Mouse (Mus musculus): ENCODE results near the gene Lrtm1. TPM values are rescaled to one million over a fixed set of nuclear protein-coding genes. Genes with fewer than 3 reads are reported as not detected.

Lrtm1 gene
- polyA plus RNA-seq, 2 experiments from 2014 or later: not detected

DNA sequence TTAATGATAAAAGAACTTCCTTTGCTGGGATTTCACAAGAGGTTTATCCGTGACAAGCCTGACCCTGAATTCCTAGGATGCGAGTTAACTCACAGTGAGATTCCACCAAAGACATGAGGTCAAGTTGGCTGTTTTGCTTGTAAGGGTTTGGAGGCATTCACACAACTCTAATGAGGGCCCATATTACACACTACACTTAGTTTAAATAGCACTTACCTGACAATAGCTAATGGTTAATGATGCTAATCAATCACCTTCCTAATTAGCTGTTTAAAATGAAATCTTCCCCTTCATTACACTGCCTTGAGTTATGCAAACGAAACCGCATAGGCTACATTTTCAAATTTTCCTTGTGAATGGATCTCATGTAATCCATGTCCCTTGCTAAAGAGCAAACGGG is 20.2 kb downstream of the Lrtm1 start:
- ATAC-seq: no peak

DNA sequence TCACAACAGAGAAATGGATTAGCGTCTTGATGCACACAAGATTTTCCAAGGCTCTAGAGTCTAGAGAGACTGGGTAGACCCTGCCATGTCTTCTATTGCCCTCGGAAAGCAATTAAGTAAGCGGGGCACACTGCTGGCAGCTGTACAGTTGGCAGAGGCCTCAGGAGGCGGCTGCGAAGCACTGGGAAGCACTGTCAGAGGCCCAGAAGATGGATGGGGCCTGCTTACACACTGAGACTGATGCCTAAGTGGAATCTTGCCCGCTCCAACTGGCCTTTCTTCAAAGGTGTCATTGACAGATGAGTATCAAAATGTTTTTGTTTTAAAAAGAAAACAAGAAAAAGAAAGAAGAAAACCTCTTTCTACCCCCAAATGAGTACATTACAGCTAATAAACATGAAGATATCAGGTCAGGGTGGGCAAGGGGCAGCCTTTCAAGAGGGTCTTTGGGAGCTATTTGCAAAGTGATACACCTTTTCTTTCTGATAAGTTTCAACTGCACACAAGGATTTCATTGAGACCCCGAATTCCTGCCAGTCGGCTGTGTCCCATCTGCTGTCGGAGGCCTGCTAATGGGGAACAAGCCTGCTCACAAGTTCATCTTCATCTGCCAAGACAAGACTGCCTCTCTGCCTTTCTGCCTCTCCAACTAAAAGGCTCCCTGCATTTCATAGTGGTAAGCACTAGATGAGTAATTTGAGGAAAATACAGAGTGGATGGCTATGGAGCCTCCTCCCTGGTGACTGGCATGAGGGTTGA is 22.8 kb downstream of the Lrtm1 start:
- no peak for ATAC-seq

DNA sequence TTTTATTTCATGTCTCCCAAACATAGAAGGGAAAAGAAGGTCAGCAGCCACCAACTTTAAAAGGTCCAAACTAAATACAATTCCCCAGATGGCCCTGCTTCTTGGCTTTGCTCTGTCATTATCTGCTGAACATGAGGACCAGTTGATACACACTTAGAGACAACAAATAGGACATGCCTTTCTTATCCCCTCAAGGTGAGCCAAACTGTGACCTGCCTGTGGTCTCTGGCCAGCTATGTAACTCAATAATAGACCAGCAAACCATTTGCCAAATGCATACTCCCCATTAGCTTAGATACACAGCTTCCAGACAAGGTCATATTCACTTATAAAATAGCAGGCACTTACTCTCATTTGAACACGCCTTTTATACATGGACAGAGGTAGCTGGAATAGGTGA is 23.5 kb downstream of the Lrtm1 start:
- no peak for ATAC-seq

DNA sequence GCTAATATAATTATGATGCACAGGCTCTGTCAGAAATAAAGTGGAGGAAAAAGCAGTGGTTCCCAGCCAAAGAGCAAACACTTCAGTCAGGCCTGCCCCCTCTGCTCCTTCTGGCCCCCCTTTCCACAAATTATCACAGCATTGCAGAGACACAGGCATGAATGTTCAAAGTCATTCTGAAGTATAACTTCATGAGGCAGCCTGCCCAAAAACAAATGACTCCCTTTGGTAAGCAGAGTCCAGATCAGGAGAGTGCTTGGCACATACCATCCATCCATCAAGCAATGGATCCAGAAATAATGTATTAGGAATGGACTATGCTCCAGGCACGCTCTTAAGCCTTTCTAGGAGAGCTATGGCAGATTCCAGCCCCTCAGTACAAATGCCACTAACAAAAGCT is 24.3 kb downstream of the Lrtm1 start:
- no peak for ATAC-seq

DNA sequence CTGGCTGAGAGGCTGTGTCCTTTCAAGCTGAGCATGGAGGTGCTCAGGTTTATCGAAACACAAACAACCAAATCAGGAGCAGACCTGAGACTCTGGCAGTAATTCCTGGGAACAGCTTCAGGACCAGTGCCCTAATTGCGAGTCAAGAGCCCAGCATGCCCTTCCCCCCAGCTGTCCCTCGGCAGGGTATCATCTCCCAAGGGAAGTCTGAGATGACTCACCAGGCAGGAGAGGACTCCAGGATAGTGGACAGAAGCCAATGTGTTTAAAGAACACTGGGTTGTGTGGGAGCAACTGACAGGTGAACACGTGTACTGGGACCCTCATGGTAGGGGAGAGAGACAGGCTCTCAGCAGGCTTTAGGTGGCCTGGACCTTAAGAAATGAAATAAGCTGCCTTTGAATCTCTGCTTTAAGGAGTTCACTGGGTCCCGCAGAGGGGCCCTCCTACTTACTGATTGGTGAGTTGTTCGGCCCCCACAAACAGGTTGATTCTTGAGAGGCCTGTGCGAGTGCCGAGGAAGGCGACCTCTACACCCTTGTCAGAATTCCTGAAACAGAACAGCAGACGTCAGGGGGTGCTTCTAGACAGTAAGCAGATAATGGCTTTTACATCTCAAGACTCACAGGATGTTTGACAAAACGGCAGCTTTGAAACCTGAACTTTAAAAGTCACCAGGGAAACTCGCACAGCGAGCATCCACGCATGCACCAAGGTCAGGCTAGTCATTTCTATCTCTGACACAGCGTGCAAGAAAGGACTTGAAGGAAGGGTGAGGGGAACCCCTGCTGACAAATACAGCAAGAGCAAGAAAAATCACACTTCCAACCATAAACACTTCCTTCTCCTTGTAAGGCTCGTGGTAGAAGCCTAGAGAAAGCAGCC is 34.2 kb downstream of the Lrtm1 start:
- ATAC-seq: no peak

DNA sequence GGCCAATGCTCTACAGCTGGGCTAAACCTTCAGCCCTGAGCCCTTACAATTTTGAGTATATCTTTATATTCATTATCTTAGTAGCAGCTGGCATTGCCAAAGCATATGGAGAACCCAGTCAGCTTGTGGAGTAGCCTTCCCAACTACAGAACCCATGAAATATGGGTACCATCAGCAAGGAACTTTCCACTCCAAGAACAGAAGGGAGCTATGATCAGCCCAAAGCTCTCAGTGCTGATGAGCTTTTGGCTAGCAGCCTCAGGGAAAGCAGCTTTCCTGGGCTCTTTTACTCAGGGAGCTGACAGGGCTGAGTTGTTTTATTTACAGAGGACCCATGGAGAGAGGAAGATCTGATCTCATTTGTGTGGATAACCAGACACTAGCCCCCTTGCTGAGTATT is 42.7 kb downstream of the Lrtm1 start:
- ATAC-seq: no peak

DNA sequence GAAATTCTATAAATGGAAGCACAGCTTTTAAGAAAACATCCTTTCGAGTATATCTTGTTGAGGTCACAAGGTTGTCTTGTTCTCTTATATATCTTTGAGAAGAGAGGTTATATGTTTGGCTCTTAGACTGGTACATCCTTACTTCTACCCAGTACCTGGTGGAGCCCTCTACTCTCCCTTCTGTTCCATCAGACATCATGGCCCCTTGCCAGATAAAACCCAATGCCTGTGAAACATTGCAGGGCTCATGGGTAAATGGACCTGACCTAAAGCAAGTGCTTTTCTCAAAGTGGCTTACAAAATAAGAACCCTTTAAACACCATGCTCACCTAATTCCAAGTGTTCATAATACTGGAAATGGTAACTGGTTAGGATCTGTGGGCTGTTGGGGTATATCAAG is 43.5 kb downstream of the Lrtm1 start:
- ATAC-seq: no peak

DNA sequence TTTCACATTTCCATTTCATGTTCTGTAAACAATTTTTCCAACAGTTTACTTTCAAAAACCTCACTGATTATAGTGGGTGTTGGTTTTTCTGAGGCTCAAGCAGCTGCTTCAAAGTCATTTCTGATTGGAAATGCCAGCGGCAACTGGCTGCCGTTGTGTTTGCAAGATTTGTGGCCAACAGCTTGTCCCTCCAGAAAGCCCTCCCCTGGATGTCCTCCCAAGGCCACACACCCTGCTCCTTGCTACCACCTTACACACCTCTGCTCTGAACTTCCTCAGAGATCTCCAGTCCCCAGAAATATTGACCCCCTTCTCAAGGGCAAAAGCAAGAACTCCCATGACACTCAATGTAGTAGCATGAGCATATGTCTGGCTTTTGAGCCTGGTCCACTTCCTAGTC is 44.7 kb downstream of the Lrtm1 start:
- no peak for ATAC-seq

DNA sequence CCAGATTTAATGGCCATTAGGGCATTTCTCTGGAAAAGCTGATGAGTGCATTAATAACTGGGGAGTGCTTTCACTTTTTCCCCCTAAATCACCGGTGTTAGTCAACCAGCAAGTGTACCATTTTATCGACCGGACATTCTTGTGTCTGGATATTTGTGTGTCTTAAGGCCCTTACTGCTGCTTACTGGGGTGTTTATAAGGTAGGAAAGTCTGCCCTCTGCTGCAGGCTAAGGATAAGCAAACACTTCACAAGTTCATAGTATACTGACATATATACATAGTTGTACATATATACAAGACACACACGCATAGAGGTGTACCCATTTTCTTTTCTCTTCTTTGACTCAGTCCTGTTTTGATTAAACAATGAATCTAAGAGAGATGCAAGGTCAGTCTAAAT is 55.7 kb downstream of the Lrtm1 start:
- no peak for ATAC-seq

DNA sequence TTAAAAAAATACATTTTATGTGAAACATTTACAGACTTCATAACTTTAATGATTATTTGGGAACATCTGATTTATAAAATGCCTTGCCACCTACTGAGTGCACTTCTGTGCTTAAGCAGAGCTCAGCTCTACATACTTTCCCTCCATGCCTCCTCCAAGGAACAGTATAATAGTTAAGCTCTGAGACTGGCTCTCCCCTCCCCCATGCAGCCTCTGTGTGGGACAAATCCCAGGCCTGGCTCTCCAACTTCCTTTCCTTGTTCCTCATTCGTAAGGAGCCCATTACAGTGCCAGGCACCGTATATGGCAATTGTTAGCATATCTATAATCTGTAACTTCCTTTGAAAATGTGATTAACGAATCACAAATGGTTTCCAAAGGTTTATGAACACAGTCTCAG is 59.4 kb downstream of the Lrtm1 start:
- no peak for ATAC-seq

DNA sequence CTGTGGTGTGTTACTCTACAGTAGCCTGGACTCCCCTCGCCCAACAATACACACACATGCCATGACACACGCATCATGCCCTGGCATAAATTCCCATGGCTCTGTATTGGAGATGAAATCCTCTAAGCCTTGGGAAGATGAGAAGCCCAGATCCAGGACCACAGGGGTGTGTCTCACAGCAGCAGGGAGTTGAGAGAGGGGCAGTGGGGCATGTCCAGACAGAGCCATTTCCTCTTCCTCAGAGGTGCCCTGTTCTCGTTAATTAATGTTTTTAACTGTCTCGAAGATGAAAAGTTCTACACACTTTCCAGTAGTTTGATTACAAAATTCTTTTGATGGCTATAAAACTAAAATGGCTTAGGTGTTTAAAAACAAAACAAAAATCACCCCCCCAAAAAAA is 62.2 kb downstream of the Lrtm1 start:
- ATAC-seq: no peak

DNA sequence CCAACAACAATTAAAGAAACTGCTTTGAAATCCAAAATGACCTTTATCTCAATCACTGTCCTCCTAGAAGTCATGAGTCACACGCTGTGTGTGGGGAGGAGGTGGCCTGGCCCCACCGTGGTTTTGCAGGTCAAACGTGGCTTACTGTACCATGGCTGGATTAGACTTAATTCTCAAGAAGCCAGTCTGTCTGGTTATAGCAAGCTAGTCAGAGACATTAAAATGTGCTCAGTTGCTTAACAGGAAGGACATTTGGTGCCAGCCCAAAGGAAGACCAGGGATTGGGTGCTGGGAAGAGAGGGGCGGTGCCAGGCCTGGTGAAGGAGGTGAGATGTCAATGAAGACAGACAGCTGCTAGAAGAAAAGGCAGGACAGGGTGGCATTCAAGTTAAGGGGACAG is 62.6 kb downstream of the Lrtm1 start:
- ATAC-seq: no peak

DNA sequence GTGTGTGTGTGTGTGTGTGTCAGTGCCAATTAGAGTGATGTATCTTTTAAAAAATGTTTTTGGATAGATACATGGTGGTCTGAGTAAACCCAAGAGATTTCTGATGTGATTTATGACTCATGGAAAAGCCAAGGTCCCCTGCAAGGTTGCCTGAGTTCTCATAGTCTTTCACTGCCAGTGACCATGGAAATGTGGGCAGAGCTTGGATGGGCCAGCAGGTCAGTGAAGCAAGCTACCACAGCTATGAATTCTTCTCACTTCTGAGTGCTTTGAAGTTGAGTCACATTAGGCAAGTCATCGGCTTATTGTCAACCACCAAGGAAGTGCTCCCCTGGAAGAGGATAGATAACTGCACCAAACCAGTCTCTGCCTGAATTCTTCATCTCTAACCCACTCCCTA is 64.2 kb downstream of the Lrtm1 start:
- no peak for ATAC-seq
